Mouse (Mus musculus) ES-Bruce4 (cell line): ENCODE results near the gene St3gal3.

Experiments used
- CTCF ChIP-seq: IDR thresholded peaks from one replicate; pipeline ENCODE4 v1.8.1; 2011; ENCODE audit warnings: low read depth, low read length
- EP300 ChIP-seq: IDR thresholded peaks from 2 replicates; pipeline ENCODE4 v1.6.1; 2011; ENCODE audit warnings: low read depth, low read length; ENCODE audit not compliant: insufficient read depth
- POLR2A ChIP-seq: IDR thresholded peaks from one replicate; pipeline ENCODE4 v1.8.1; 2011; ENCODE audit warnings: low read length; ENCODE audit not compliant: insufficient read depth

- TF ChIP-seq POLR2A = no peak
- TF ChIP-seq CTCF = no peak
- no peak for TF ChIP-seq EP300
These were observed 37.7 kb upstream of the St3gal3 start for GRCm38 (mm10) chr4:118172461-118172860.
